Mouse (Mus musculus): ENCODE data around the gene Agtpbp1.

DNA sequence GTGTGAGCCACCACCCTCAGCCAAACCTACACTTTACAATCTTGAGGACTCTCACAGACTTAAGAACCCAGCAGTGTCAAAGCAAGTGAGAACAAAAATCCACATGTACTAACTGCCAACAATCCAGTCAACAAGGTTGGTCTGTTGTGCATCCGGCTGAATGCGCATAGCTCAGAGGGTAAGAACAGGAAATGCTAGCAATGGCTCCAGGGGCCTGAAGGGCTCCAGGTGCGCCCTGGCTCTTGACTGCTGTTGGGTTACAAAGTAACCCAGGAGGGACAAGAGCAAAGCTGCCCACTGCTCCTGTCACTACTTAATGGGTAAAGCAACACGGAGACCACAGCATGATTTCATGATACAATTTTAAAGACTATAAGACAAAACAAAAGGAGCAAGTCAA is 81.4 kb downstream of the Agtpbp1 start:
- TF ChIP-seq POLR2A (IDR thresholded peaks at IDR 0.05; ENCODE audit: insufficient read depth, low read depth, low read length) (no peak), CTCF (IDR thresholded peaks at IDR 0.05; ENCODE audit: insufficient read depth, low read depth, low read length) (no peak)
